Mouse (Mus musculus): ENCODE measurements around the gene Cpt1c.
A peak's percentile ranks its signal among the peaks of the same experiment; 100 is the strongest.

The Cpt1c gene

GRCm38 (mm10) chr7:44960512-44960910 is 14.1 kb downstream of the Cpt1c start:
- no peak for DNase-seq

- no peak for DNase-seq
Measured at GRCm38 (mm10) chr7:44959874-44960511, 14.7 kb downstream of the Cpt1c start.

- no peak for DNase-seq
Measured at GRCm38 (mm10) chr7:44959281-44959680, 15.4 kb downstream of the Cpt1c start.

- peak; percentile 66 for DNase-seq
Measured at GRCm38 (mm10) chr7:44958208-44958607, 16.4 kb downstream of the Cpt1c start.

- DNase-seq, result no peak
Measured at GRCm38 (mm10) chr7:44957183-44957835, 17.3 kb downstream of the Cpt1c start.

- no peak for DNase-seq
Measured at GRCm38 (mm10) chr7:44956266-44956665, 18.4 kb downstream of the Cpt1c start.

- no peak for DNase-seq
Measured at GRCm38 (mm10) chr7:44955628-44956027, 19.0 kb downstream of the Cpt1c start.

GRCm38 (mm10) chr7:44954091-44954885 is 20.4 kb downstream of the Cpt1c start:
- no peak for DNase-seq

GRCm38 (mm10) chr7:44953561-44953960 is 21.1 kb downstream of the Cpt1c start:
- DNase-seq, result no peak

- peak; percentile 97 for DNase-seq
Measured at GRCm38 (mm10) chr7:44952611-44953306, 21.9 kb downstream of the Cpt1c start.

- DNase-seq, result peak; percentile 88
Measured at GRCm38 (mm10) chr7:44951960-44952359, 22.7 kb downstream of the Cpt1c start.

GRCm38 (mm10) chr7:44949922-44950321 is 24.7 kb downstream of the Cpt1c start:
- no peak for DNase-seq

- DNase-seq, result no peak
Measured at GRCm38 (mm10) chr7:44942904-44943303, 31.7 kb downstream of the Cpt1c start, which contains the start of gene Tsks. Tsks (plus strand) TSS chr7:44943204.

- DNase-seq, result no peak
Measured at GRCm38 (mm10) chr7:44938680-44939079, 36.0 kb downstream of the Cpt1c start.

- DNase-seq, result peak; percentile 100
Measured at GRCm38 (mm10) chr7:44929204-44930151, 45.2 kb downstream of the Cpt1c start, which contains the start of gene Ap2a1. Ap2a1 (minus strand) TSS chr7:44929496.

GRCm38 (mm10) chr7:44928570-44928969 is 46.1 kb downstream of the Cpt1c start:
- no peak for DNase-seq

GRCm38 (mm10) chr7:44925468-44925867 is 49.2 kb downstream of the Cpt1c start:
- DNase-seq, result peak; percentile 73

GRCm38 (mm10) chr7:44922530-44922929 is 52.1 kb downstream of the Cpt1c start:
- DNase-seq, result no peak

GRCm38 (mm10) chr7:44919127-44919526 is 55.5 kb downstream of the Cpt1c start:
- no peak for DNase-seq

GRCm38 (mm10) chr7:44918219-44918618 is 56.4 kb downstream of the Cpt1c start:
- no peak for DNase-seq

- DNase-seq, result no peak
Measured at GRCm38 (mm10) chr7:44916881-44917280, 57.8 kb downstream of the Cpt1c start.

GRCm38 (mm10) chr7:44916191-44916590 is 58.5 kb downstream of the Cpt1c start:
- DNase-seq, result no peak
